Mouse (Mus musculus) thymus, adult 2 months (tissue): ENCODE data around the gene Mill2.

ENCODE experiments used
- CTCF ChIP-seq: fragments of 200-500 bp; IDR thresholded peaks from 2 replicates; pipeline ENCODE4 v1.5.1; 2012; ENCODE audit warnings: mild to moderate bottlenecking, control low read depth, low read length, moderate library complexity, borderline replicate concordance; ENCODE audit not compliant: control insufficient read depth, poor library complexity, insufficient read depth; ENCODE audit errors: extremely low read depth
- POLR2A ChIP-seq: fragments of 200-500 bp; IDR thresholded peaks from 2 replicates; pipeline ENCODE4 v1.6.1; 2012; ENCODE audit warnings: mild to moderate bottlenecking, low read length, control low read depth, moderate library complexity; ENCODE audit not compliant: control insufficient read depth, poor library complexity, insufficient read depth; ENCODE audit errors: extremely low read depth

- no peak for TF ChIP-seq CTCF
- no peak for TF ChIP-seq POLR2A
Measured at GRCm38 (mm10) chr7:18840386-18841173, 814 bp downstream of the Mill2 start.
